Mouse (Mus musculus) cerebellum, adult 11-12 months (tissue): Measurements from ENCODE around the gene 1700102P08Rik.

Source experiments
- DNase-seq: peaks from one replicate; pipeline ENCODE4 v3.0.0; 2022

1700102P08Rik gene

GRCm38 (mm10) chr9:108392676-108393075 lies at the start of gene 1700102P08Rik:
Gene 1700102P08Rik (plus strand): TSS chr9:108392805.
- DNase-seq, result no peak

DNA sequence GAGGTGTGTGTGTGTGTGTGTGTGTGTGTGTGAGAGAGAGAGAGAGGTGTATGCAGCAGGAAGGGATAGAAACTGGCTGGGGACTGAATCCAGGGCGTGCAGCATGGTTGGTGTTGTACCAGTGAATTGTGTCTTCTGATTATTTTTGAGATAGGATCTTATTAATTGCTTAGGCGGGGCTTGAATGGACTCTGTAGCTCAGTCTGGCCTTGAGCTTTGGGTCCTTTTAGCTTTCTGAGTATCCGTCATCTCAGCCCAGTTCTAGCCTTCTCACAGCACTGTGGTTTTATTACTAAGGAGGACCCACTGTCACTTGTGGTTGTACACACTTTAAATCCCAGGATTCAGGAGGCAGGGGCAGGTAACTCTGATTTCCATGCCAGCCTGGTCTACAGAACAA lies 49.3 kb upstream of the 1700102P08Rik start:
- no peak for DNase-seq

DNA sequence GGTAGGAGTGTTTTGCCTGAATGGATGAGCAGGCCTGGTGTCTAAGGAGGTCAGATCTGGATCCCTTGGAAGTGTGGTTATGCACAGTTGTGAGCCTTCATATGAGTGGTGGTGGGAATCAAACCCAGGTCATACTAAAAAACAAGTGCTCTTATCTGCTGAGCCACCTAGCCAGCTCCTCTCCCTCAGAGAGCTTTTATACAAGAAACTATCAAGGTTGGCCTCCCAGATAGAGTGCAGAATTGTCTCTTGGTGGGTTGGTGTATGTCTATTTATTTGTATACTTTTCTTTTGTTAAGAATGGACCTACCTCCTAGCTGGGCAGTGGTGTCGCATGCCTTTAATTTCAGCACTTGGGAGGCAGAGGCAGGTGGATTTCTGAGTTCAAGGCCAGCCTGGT lies 48.8 kb upstream of the 1700102P08Rik start:
- no peak for DNase-seq

DNA sequence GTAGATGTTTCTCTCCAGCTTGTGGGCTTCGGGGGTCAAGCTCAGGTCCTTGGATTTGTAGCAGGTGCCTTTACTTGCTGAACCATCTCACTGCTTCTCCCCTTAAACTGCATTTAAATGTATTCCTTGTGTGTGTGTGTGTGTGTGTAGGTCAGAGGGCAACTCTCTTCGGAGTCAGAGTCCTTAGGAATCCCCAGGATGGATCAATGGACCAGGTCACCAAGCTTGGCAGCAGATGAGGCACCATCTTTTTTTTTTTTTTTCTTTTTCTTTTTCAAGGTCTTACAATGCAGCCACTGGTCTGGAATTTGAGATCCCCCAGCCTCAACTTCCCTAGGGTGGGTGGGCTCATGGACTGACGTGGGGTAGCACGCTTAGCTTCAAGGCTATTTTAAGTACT lies 48.1 kb upstream of the 1700102P08Rik start:
- no peak for DNase-seq

GRCm38 (mm10) chr9:108347024-108347423 lies 45.6 kb upstream of the 1700102P08Rik start:
- DNase-seq, result no peak

GRCm38 (mm10) chr9:108347540-108348289 lies 44.9 kb upstream of the 1700102P08Rik start, which contains the start of gene Usp4:
Gene Usp4 (plus strand): TSS chr9:108347853.
- DNase-seq, result peak; percentile 88

- no peak for DNase-seq
Observed at GRCm38 (mm10) chr9:108348290-108348680, 44.3 kb upstream of the 1700102P08Rik start.

GRCm38 (mm10) chr9:108349727-108350126 lies 42.9 kb upstream of the 1700102P08Rik start:
- DNase-seq, result no peak

- DNase-seq, result no peak
Observed at GRCm38 (mm10) chr9:108378234-108378633, 14.4 kb upstream of the 1700102P08Rik start.

DNA sequence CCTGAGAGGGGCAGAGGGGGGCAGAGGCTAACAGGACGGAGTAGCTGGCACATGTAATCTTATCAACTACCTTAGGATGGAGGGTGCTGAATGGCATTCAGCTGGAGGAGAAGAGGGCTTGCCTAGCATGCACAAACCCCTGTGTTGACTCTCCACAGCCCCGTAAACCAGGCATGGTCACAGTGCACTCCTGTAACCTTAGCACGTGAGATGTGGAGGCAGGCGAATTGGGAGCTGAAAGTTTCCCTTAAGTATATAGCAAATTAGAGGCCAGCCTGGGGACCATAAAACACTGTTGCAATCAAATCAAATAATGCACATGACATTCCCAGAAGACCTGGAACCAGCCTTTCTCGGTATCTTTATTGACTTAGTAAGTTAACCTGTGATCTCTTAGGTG lies 13.9 kb upstream of the 1700102P08Rik start:
- no peak for DNase-seq

DNA sequence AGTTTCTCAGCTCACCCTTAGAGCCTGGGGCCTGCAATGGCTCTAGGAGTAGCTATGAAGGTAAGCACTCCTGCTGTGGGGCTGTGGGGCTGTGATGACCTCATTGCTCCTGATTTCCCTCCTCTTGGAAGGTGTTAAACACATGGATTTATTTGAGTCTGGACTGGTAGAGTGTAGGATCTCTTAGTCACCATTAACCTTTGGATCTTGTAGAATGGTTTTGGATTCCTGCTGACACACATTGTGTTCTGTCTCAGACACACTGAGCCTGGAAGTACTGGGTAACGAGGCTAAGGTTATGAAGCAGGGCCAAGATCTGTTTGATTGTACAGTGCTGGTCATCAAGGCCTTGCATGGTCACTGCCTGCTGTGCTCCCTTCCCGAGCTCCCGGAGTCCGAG lies 13.3 kb upstream of the 1700102P08Rik start:
- DNase-seq, result no peak

GRCm38 (mm10) chr9:108381382-108381781 lies 11.2 kb upstream of the 1700102P08Rik start:
- no peak for DNase-seq

DNA sequence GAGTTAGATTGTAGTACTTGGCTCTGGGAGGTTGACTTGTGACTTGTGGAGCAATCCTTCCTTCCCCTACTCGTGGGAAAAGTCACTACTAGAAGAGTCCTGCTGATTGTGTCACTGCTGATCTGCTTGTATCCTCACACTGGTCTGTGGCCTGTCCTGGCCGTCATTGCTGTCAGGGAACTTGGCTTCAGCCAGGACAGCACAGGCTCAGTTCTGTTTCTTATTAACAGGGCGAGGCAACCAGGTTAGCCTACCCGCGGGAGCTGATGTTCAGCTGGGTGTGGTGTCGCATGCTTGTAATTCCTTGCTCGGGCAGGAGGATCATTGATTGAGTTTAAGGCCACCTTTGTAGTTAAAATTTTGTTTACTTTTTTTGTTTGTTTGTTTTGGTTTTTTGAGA lies 7.6 kb upstream of the 1700102P08Rik start:
- no peak for DNase-seq

DNA sequence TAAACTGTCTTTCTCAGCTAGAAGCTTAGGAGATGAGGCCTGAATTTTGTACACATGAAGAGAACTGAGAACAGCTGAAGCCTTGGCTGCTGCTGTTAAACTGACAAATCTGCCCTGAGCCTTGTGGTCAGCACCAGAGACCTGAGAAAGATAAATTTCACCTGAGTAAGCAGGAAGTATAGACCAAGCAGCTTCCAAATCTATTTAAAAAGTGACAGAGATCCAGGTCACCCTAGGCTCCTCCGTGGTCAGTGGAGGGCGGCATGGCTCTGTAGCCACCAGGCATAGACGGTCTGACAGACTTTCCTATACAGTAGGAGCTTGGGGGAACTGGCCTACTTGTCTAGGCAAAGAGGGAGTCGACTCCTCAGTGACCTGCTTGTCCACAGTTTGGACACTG lies 5.8 kb upstream of the 1700102P08Rik start:
- DNase-seq, result no peak

DNA sequence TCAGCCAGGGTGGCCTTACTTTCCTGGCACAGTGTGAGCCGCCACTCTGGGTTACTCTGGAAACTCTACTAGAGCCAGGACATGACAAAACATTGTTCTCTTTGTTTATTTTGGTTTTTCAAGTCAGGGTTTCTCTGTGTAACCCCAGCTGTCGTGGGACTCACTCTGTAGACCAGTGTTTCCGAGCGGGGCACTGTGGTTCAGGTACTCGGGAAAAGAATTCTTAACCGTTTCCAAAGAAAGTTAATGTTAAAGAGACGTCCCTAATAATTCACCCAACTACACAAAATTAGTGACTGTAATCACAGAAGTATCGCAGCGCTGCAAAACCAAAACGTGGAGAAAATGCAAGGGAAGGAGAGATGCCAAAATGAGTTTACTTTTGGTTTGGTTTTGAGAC lies 4.0 kb upstream of the 1700102P08Rik start:
- DNase-seq, result no peak

GRCm38 (mm10) chr9:108389220-108389619 lies 3.4 kb upstream of the 1700102P08Rik start:
- no peak for DNase-seq

DNA sequence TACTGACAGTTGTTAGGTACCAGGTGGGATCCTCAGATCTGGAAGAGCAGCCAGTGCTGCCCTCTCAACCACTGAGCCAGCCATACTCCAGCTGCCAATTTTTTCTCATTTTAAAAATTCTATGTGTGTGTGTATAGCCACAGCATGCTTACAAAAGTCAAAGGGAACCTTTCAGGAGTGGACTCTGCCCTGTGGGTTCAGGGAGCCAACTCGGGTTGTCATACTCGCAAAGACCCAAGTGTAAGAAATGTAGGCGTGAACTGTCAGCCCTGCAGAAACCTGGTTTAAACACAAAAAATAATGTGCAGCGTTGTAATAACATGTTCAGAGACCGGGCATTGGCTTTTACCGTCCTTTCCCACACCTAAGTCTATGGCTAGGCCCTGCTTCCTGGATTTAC lies 1.6 kb downstream of the 1700102P08Rik start:
- no peak for DNase-seq

DNA sequence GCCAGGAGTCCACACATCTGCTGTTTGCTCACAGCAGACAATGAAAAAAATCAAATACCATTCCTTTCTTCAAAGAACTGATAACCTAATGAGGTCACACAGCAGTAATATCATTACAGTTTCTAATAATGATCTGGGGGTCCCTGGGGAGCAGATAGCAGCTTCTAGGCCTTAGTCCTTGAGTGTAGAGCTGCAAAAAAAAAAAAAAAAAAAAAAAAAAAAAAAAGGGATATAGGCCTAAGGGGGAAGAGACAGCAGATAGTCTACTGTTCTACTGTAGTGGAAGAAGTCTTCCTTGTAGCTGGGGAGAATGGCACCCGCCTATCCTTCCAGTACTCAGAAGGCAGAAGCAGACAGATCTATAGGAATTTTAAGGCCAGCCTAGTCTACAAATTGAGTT lies 2.8 kb downstream of the 1700102P08Rik start:
- no peak for DNase-seq

DNA sequence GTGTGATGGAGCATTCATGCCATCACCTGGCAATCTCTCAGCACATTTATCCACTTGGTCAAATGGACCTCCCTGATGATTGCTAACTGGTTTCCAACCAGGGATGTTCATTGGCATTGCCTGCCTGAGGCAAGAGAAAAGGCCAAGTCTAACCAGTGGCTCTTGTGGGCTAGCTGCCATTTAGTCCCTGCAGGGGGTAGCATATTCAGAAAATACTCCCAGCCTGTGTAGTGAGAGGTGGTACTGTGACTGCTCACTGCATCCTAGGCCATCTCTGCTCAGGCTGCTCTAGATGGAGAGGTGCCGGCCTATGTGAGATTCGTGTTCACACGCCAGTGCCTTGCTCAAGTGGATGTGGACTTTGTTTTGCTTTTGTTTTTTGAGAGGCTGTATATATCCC lies 5.7 kb downstream of the 1700102P08Rik start:
- peak; percentile 15 for DNase-seq

DNA sequence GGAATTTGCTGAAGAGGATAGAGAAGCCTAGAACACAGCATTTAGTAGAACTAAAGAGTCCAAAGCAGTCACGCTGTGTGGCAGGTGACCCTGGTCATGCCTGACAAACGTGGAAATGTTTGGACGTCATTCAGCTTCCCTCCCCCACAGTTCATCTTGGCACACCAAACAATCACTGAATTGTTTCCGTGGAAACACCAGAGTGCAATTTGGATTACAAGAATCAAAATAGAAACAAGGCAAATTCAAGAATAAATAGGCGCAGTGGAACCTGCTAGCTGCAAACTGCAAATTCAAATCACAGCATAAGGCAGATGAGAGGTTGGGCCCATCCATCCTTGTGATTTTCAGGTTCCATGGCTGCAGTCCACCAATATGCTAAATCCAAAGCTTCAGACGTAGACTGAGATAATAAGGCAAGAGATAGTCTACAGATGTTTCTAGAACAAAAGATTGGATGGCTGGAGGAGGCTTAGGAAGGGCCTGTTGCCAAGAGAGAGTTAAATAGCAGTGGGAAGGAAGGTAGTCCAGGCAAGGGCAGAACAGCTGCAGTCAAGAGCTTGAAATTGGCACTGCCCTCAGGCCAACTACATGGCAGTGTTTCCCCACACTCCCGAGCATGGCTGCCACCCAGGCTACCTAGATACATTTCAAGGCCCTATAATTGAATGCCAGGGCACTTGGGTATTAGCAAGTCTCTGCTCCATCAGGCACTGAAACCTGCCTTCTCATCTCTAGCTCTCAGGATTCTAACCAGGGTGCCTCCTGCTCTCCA lies 8.8 kb downstream of the 1700102P08Rik start:
- peak; percentile 49 for DNase-seq

DNA sequence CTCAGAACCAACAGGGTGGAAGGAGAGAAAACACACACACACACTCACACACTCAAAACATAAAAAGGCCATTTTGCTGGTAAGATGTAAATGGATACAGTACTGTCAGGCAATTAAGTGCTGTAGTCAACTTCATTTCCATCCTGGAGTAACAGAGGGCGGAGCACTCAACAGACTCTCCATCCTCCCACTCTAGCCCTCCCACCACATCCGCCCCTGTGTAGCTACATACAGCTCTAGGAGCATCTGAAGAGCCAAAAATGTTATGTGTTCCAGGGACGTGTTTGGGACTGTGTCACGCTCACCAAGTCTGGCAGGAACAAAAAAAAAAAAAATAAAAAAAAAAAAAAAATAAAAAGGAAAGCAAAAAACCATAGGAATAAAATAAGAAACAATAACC lies 10.5 kb downstream of the 1700102P08Rik start:
- no peak for DNase-seq

- no peak for DNase-seq
Observed at GRCm38 (mm10) chr9:108404451-108404850, 11.8 kb downstream of the 1700102P08Rik start.

DNA sequence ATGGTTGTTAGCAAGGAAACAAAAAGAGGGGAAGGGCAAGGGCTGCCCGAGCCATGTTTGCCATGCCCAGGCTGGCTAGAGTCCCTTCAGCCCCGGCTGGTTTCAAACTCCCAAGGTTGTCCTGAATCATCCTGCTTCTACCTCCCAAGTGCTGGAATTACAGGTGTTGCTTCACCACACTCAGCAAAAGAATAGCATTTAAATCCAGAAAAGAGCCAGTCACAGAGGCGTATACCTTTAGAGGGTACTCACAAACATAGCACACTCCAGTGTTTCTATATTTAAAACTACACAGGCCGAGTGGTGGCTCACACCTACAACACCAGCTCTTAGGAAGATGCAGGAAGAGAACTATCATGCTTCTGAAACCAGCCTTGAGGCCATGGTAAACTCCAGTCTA lies 16.9 kb downstream of the 1700102P08Rik start:
- DNase-seq, result no peak

GRCm38 (mm10) chr9:108411381-108411942 lies 18.9 kb downstream of the 1700102P08Rik start:
- no peak for DNase-seq
